Mouse (Mus musculus): ENCODE data around the gene AI854703.

AI854703 gene

GRCm38 (mm10) chr6:48648779-48649178, 22.2 kb downstream of the AI854703 start:
- DNase-seq (ENCODE audit: low read depth in 1 of 2, low spot score in 2 of 2), result no peak

DNA sequence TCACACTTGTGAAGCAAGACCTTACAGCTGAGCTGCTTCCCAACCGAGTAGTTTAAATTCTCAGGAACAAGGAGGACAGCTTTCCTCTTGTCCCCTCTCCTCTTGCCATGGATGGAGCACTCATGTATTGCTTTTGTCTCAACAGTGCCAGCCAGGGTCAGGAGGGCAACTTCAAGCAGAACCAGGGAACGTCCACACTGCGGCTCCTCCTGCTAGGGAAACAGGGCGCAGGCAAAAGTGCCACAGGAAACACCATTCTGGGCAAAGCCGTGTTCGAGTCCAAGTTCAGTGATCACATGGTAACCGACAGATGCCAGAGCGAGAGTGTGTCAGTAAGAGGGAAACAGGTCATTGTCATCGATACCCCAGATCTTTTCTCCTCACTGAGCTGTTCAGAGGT, 23.5 kb downstream of the AI854703 start:
- no peak for DNase-seq (ENCODE audit: low read depth in 1 of 2, low spot score in 2 of 2)

GRCm38 (mm10) chr6:48658721-48659120, 32.2 kb downstream of the AI854703 start:
- no peak for DNase-seq (ENCODE audit: low read depth in 1 of 2, low spot score in 2 of 2)

DNA sequence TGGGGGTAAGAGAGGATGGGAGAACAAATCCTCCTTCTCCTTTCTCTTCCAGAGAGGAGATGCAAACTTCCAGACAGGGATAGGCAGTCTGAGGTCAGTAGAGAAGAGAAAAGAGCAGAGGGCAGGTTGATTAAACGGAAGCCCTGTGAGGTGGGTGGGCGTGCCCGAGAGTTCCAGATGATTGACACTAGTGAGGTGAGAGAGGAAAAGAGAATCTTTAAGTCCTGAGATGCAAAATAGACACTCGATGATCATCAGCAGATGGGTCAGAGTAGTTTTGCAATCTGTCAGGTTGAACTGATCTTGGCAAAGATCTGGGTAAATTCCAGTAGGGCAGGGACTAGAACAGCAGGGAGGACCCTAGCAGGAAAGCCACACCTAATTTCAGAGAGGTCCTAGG, 38.2 kb downstream of the AI854703 start:
- DNase-seq (ENCODE audit: low read depth in 1 of 2, low spot score in 2 of 2), result no peak

GRCm38 (mm10) chr6:48665471-48665870, 38.9 kb downstream of the AI854703 start:
- no peak for DNase-seq (ENCODE audit: low read depth in 1 of 2, low spot score in 2 of 2)

- no peak for DNase-seq (ENCODE audit: low read depth in 1 of 2, low spot score in 2 of 2)
Observed at GRCm38 (mm10) chr6:48666159-48666586, 39.6 kb downstream of the AI854703 start.

- no peak for DNase-seq (ENCODE audit: low read depth in 1 of 2, low spot score in 2 of 2)
Observed at GRCm38 (mm10) chr6:48668022-48668421, 41.5 kb downstream of the AI854703 start.

DNA sequence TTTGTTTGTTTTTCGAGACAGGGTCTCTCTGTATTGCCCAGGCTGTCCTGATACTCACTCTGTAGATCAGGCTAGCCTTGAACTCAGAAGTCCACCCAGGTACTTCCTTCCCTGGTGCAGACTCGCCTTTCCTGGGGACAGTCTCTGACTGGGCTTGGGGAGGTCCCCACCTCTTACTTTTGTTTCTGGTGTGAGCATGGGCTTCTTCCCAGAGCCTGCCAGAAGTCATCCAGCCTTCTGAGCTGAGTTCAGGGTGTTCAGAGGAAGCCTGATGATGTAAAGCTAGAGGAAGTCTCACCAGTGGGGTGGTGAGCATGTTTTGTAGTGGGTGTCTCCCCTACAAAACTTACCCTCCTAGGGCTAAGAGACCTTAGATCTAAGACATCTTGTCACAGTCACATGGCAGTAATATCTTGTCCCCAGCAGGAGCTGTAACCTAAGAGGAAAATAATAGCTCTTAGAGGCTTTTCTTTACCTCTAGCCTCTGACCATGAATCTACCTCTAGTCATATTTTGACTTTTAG, 42.9 kb downstream of the AI854703 start:
- no peak for DNase-seq (ENCODE audit: low read depth in 1 of 2, low spot score in 2 of 2)

DNA sequence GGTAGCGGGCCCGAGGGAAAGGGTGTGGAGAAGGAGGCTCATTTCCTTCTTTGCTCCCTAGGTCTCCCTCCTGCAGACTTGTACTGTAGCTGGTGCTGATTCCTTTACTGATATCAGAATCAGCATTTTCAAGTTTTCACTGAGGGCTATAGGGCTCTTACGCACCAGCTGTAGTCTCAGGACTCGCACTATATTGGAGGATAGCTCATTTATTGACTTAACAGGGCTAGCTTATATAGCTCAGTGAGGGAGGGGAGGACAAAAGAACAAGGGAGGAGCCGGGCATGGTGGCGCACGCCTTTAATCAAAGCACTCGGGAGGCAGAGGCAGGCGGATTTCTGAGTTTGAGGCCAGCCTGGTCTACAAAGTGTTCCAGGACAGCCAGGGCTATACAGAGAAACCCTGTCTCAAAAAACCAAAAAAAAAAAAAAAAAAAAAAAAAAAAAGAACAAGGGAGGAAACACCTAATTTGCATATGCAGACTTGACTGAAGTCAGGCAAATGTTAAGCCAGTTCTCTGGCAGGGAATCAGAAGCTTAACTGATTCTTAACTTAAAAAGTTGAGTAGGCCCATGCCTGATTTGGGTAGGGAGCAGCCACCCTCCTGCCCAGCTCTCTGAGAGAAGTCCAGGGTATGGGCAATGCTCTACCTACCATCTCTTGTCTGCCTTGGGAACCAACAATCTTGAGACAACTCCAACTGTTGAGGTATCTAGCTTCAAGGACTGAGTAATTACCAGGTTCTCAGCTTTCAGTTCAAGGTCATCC, 47.9 kb downstream of the AI854703 start:
- DNase-seq (ENCODE audit: low read depth in 1 of 2, low spot score in 2 of 2), result no peak

DNA sequence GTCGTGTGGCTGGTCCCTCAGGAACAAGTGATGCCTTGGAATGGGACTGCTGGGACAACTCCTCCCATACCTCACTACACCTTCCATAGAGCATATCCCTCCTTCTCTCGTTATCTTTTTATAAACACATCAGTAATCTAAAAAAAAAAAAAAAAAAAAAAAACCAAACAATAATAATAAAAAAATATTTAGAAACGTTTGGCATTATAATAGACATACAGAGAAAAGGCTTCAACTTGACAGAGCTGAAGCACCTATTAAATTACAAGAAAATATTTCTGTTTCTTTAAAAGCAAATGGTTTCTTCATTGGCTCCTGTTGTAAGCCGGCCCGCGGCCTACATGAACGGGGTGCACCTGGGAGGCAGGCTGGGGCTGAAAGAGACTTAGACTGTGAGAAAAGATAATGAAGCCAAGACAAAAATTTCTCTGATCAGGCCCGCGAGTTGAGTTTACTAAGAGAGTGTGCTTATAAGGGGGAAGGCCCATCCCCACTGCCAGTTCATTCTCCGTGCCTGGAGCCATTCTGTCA, 48.9 kb downstream of the AI854703 start:
- no peak for DNase-seq (ENCODE audit: low read depth in 1 of 2, low spot score in 2 of 2)

DNA sequence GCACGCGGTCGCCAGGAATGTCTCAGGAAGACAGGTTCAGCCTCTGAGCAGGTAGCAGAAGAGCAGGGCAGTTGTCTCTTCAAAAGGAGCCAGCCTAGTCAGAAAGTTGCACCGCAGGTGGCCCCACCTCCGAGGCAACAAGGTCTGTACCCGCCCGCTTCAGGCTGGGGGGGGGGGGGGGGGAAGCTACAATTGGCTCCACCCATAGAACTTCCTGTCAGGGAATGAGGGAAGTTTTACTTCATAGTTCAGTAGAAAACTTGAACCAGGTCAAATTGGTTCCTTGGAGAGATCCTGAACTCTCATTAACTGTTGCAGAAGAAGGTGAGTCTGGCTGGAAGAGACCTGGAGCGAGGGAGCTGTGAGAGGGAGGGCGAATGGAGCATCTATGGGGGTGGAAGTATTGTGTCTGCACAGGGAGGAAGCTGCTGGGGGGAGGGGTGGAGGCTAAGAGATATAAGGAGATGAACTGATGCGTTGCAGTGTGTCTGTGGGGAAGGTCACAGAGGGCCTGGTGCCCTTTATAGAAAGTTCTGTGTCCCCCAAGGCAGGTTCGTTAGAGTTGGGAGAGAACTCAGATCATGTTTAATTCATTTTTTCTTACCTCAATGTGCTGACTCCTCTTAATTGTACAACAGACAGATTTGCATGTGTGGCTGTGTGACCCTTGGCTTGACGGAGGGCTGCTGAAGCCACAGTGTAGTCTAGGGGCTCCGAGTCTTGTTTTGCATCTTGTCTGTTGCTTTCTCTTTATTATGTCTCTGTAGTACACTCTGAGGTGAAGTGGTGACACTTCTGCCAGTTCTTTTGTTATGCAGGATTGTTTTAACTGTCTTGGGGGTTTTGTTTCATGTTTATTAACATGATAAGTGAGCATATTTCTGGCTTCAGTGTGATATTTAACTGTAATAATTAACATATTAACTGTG, 49.6 kb downstream of the AI854703 start, which contains the start of gene Gimap9:
TSS of gene Gimap9 (plus strand) at position 199 of the 929 bp plus-strand sequence.
- no peak for DNase-seq (ENCODE audit: low read depth in 1 of 2, low spot score in 2 of 2)

- DNase-seq (ENCODE audit: low read depth in 1 of 2, low spot score in 2 of 2), result no peak
Observed at GRCm38 (mm10) chr6:48676860-48677415, 50.4 kb downstream of the AI854703 start.

DNA sequence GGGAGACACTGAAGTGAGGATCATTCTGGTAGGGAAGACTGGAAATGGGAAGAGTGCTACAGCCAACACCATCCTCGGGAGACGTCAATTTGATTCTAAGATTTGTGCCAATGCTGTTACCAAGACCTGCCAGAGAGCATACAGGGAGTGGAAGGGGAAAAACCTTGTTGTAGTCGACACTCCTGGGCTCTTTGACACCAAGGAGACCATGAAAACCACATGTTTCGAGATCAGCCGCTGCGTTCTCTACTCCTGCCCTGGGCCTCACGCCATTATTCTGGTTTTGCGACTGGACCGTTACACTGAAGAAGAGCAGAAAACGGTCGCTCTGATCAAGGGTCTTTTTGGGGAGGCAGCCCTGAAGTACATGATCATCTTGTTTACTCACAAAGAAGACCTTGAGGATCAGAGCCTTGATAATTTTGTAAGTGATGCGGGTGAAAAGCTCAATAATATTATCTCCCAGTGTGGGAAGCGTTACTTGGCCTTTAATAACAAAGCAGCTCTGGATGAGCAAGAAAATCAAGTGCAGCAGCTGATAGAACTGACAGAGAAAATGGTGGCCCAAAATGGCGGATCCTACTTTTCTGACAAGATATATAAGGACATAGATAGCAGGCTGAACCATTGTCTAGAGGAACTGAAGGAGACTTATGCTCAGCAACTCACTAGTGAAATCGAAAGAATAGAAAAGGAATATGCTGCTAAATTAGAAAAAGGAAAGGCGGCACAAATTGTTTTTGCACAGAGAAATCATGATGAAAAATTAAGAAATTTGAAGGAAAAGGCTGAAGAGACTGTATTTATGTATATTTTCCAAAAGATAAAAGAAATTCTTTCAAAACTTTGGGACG, 51.2 kb downstream of the AI854703 start:
- DNase-seq (ENCODE audit: low read depth in 1 of 2, low spot score in 2 of 2), result no peak

- no peak for DNase-seq (ENCODE audit: low read depth in 1 of 2, low spot score in 2 of 2)
Observed at GRCm38 (mm10) chr6:48678391-48678790, 51.8 kb downstream of the AI854703 start.

DNA sequence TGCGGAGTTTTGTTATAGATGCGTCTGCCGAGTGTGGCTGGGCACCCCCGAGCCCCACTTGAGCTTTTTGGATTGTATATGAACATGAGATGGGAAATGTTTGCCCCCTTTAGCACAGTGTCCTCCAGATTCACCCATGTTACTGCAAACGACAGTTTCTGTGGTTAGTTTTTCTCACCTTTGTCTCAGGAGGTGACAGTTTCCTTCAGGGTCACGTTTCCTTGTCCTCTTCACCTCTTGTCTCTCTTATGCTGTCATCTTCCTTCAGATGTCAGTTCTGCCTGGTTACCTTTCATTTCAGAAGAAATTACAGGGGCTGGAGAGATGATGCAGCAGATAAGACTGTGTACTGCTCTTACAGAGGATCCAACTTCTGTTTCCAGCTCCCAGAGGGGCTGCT, 53.1 kb downstream of the AI854703 start:
- no peak for DNase-seq (ENCODE audit: low read depth in 1 of 2, low spot score in 2 of 2)

- no peak for DNase-seq (ENCODE audit: low read depth in 1 of 2, low spot score in 2 of 2)
Observed at GRCm38 (mm10) chr6:48680421-48680820, 53.9 kb downstream of the AI854703 start.

DNA sequence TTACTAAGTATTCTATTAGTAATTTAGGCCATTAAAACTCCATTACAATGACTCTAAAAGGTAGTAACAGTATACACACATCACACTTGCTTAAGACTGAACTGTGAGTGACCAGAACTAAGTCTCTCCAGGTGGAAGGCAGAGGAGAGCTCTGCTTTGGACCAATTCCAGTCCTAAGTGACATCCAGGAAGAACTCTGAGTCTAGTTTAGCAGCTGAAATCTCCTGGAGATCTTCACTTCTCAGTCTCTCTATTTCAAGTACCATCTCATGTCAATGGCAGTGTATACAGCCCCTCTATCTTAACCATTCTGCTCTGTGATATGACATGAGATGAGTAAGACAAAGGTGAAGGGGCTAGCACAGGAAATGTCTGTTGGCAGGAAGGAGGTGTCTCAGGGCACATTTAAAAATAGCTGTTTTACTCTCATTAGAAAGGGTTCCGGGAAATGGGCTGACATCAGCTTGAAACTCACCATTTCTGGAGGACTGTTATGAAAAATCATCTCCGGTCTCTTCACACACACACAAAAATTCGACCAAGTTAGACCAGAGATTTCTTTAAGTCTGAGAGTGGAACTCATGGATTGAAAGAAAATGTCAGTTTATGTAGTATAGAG, 55.0 kb downstream of the AI854703 start:
- no peak for DNase-seq (ENCODE audit: low read depth in 1 of 2, low spot score in 2 of 2)

GRCm38 (mm10) chr6:48682271-48682670, 55.7 kb downstream of the AI854703 start:
- DNase-seq (ENCODE audit: low read depth in 1 of 2, low spot score in 2 of 2), result no peak
